In the genomic region with DNA sequence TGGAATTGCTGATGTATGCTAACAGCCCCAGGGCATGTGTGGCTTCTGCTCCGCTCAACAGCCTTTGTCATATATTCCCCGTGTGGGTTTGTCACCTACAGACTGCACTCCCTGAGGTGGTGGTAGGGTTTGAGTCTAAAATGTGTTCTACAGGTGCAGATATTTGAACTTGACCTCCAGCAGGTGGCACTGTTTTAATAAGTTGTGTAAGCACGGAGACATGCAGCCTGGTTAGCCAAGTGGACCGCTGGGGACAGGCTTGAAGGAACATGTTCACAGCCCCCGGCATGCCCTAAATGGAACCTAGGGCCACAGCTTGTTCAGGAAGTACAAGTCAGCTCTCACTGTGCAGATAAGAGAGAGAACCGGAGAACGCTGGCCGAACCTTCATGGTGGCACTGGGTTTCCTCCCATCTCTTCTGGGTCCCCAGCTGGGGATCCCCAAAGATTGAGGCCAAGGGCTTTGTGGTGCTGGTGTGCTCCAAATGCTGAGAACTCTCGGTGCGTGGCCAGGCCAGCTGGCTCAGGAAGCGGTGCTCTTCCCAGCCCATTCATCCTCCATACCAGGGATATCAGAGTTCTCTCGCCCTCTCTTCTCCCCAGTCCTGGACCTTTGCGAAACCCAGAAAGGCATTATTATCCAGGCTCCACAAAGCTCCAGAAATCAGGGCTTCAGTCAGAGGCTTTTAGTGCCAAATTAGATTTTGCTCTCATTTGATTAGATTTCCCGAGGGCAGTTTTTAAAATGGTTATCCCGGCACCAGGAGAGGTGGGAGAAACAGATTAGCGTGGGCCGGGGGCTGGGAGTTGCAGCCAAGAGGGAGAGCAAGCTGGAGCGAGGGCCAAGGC, we compare ENCODE assay signal across 8 mouse cellular contexts. TPM values are rescaled to one million over a fixed set of nuclear protein-coding genes. Genes with fewer than 3 reads are reported as not detected.
DNase-seq lines count a peak whose midpoint lies in the region; ATAC-seq and TF ChIP-seq lines count a peak whose summit lies in the region.

No protein-coding gene starts in this region.

- no peaks in the 10 kb centered on the region for H3K4me1 ChIP-seq in bone marrow macrophage, adult 2 months (ENCODE audit: control insufficient read depth, insufficient read depth, low read length)
- H3K4me1 ChIP-seq in hindbrain, embryonic 11.5 days (replicated peaks; ENCODE audit: control insufficient read depth, insufficient read depth, low read length) = no peaks in the 10 kb centered on the region

- H3K27ac ChIP-seq in bone marrow macrophage, adult 2 months (ENCODE audit: insufficient read depth, low read depth, low read length) = no peak overlapping the region
- H3K27ac ChIP-seq in hindbrain, embryonic 11.5 days (ENCODE audit: low read depth, low read length) = no peak overlapping the region

- H3K27me3 ChIP-seq in hindbrain, embryonic 11.5 days (ENCODE audit: control insufficient read depth, insufficient read depth, low read length) = 0 out of 2 replicates have a peak, but pooled peaks cover 2% of the 10 kb centered on the region

- H3K36me3 ChIP-seq in hindbrain, embryonic 11.5 days (ENCODE audit: control insufficient read depth, insufficient read depth, low read length) = no peaks in the 10 kb centered on the region

- DNase-seq in embryo, embryonic 10 days (ENCODE audit: low spot score) = peak; percentile 70
- no peak for DNase-seq in embryo, embryonic 9.5 days (ENCODE audit: extremely low spot score)
- DNase-seq in 3T3-L1 (ENCODE audit: low read depth, low spot score) = peak; percentile 63
- DNase-seq in hindbrain, embryonic 11.5 days (ENCODE audit: low spot score) = peak; percentile 59
- peak; percentile 78 for DNase-seq in lung, postnatal 36 days
- no peak for DNase-seq in right cerebral cortex, adult 18-20 months
- no peak for DNase-seq in ovary, postnatal 14 days (ENCODE audit: low spot score)

- ATAC-seq in hindbrain, embryonic 11.5 days (ENCODE audit: low FRiP score) = no peak

- 80% methylated on average over 18 of the region's 18 CpGs for WGBS in hindbrain, embryonic 11.5 days

- no peaks in the 10 kb centered on the region for H3K9me3 ChIP-seq in hindbrain, embryonic 11.5 days (ENCODE audit: control insufficient read depth, low read length)

- no peak overlapping the region for H3K9ac ChIP-seq in hindbrain, embryonic 11.5 days (ENCODE audit: low read depth, low read length)

- TF ChIP-seq CTCF in bone marrow macrophage, adult 2 months (IDR thresholded peaks at IDR 0.05; ENCODE audit: low read depth, low read length) = peak; percentile 46; the same call in 1 of the 2 replicates

- TF ChIP-seq POLR2A in bone marrow macrophage, adult 2 months (IDR thresholded peaks at IDR 0.05; ENCODE audit: borderline replicate concordance, low read depth, low read length) = no peak

- no peak overlapping the region for H3K4me3 ChIP-seq in bone marrow macrophage, adult 2 months (ENCODE audit: insufficient read depth, low read length)
- no peak overlapping the region for H3K4me3 ChIP-seq in hindbrain, embryonic 11.5 days (ENCODE audit: low read depth, low read length)

- no peak overlapping the region for H3K4me2 ChIP-seq in hindbrain, embryonic 11.5 days (replicated peaks; ENCODE audit: low read depth, low read length)

RNA-seq across cellular contexts. Expression of gene Sulf2, which starts 57.8 kb away (rescaled TPM):
- polyA plus RNA-seq in bone marrow macrophage, adult 2 months (2012; ENCODE audit: insufficient read depth, insufficient read length, missing spikeins) = 74.9 and 77.0 TPM in 2 replicates
- 104 and 115 TPM in 2 replicates for polyA plus RNA-seq in hindbrain, embryonic 11.5 days (2014; fragmentation: Nextera tagmentation; extraction: Ambion mirVana)

Comparison
In these comparisons a context has a peak if more than half of its experiments do, and no peak if none do; other contexts are left out.
1. DNase-seq: peak in embryo, embryonic 10 days (single experiment), 3T3-L1 (single experiment), hindbrain, embryonic 11.5 days (single experiment) and lung, postnatal 36 days (single experiment); none in embryo, embryonic 9.5 days (single experiment), right cerebral cortex, adult 18-20 months (single experiment) and ovary, postnatal 14 days (single experiment).